Mouse (Mus musculus) liver, embryonic 15.5 days (tissue): Measurements from ENCODE around the gene Col18a1. TPM values are rescaled to one million over a fixed set of nuclear protein-coding genes. Genes with fewer than 3 reads are reported as not detected.

Source experiments
- ATAC-seq: fragments of 200-750 bp; cut with Nextera tagmentation; 2 replicates; pipeline ENCODE4 v1.8.0; 2017; ENCODE audit warnings: moderate number of reproducible peaks, mild to moderate bottlenecking, moderate library complexity; ENCODE audit not compliant: insufficient read depth
- H3K27ac ChIP-seq: fragments of 300-500 bp; sonication (generic); replicated peaks from 2 replicates; pipeline ENCODE4 v1.5.1; 2015; ENCODE audit warnings: mild to moderate bottlenecking, inconsistent platforms
- H3K27me3 ChIP-seq: fragments of 300-500 bp; sonication (generic); 2 replicates; pipeline ENCODE4 v1.6.1; 2015; ENCODE audit warnings: mild to moderate bottlenecking, inconsistent platforms
- H3K36me3 ChIP-seq: fragments of 300-500 bp; sonication (generic); replicated peaks from 2 replicates; pipeline ENCODE4 v1.6.1; 2015; ENCODE audit warnings: moderate library complexity, mild to moderate bottlenecking, inconsistent platforms
- H3K4me1 ChIP-seq: fragments of 300-500 bp; sonication (generic); replicated peaks from 2 replicates; pipeline ENCODE4 v1.6.1; 2015; ENCODE audit warnings: inconsistent platforms
- H3K4me2 ChIP-seq: fragments of 300-500 bp; sonication (generic); 2 replicates; pipeline ENCODE4 v1.6.1; 2015; ENCODE audit warnings: moderate library complexity, mild to moderate bottlenecking, inconsistent platforms
- H3K4me3 ChIP-seq: fragments of 300-500 bp; sonication (generic); replicated peaks from 2 replicates; pipeline ENCODE4 v1.5.1; 2015; ENCODE audit warnings: mild to moderate bottlenecking, inconsistent platforms
- H3K9ac ChIP-seq: fragments of 300-500 bp; sonication (generic); 2 replicates; pipeline ENCODE4 v1.6.1; 2015; ENCODE audit warnings: moderate library complexity, mild to moderate bottlenecking, inconsistent platforms
- H3K9me3 ChIP-seq: fragments of 300-500 bp; sonication (generic); replicated peaks from 2 replicates; pipeline ENCODE4 v1.6.1; 2016; ENCODE audit warnings: inconsistent platforms
- WGBS: fragments of 180-500 bp; shearing (Covaris S2); methylation state at CpG from one replicate; pipeline ENCODE4 v1.1.7; 2015; ENCODE audit warnings: mixed read lengths; ENCODE audit not compliant: insufficient replicate concordance; 5-methylcytosine and 5-hydroxymethylcytosine counted together
- polyA plus RNA-seq: library from polyadenylated mRNA; unstranded; fragments of >200 nt; fragmentation: Nextera tagmentation; extraction: Ambion mirVana; gene quantifications from 2 replicates; pipeline ENCODE4 v1.2.1, GENCODE M21; 2015

Col18a1 gene
- polyA plus RNA-seq, 1 experiment from 2014 or later: 66.0 TPM

DNA sequence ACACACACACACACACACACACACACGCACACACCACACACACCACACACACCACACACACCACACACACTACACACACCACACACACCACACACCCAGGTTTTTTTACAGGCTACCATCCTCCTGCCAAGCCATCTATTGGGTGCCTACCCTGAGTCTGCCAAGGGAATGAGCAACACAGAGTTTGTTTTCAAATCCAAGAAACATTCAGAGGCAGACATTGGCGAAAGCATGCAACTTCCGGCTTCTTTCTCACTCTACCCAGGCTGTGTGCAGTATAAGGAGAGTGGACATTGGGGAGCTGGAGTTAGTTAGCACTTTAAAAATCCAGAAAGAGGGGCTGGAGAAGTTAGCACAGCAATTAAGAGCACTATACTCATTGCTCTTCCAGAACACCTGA lies 157.7 kb downstream of the Col18a1 start:
- Histone ChIP-seq H3K9ac (no peak overlapping the region), H3K27me3 (no peaks in the 10 kb centered on the region), H3K36me3 (no peaks in the 10 kb centered on the region), H3K4me2 (no peak overlapping the region), H3K9me3 (no peaks in the 10 kb centered on the region), H3K27ac (no peak overlapping the region), H3K4me3 (no peak overlapping the region), H3K4me1 (peaks cover 8% of the 10 kb centered on the region; the same call in 1 of the 2 replicates)
- ATAC-seq: no peak
- 69% methylated on average over 3 of the region's 3 CpGs for WGBS

DNA sequence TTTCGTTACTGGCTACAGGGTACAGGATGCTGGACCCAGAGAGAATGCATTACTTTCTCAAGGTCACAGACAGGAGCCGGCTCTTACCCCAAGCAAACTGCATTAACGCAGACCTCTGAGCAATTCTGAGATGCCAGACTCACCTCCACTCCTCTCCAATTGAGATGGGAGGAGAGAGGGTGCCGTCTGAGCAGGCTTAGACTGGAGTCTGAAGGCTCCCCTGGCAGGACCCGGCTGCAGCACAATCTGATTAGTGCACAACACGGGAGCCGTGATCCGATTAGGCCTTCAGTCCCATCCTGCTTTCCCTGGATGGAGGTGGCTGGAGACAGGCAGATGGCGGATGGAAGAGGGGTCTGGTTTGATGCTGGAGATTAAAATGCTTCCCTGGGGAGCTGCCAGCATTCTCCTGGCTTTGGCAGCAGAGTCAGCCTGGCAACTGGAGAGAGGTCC lies 158.2 kb downstream of the Col18a1 start:
- Histone ChIP-seq H3K4me1 (peaks cover 8% of the 10 kb centered on the region; the same call in 1 of the 2 replicates), H3K27me3 (no peaks in the 10 kb centered on the region), H3K9ac (no peak overlapping the region), H3K4me2 (no peak overlapping the region), H3K4me3 (no peak overlapping the region), H3K9me3 (no peaks in the 10 kb centered on the region), H3K27ac (no peak overlapping the region), H3K36me3 (no peaks in the 10 kb centered on the region)
- WGBS: 55% methylated on average over 9 of the region's 9 CpGs
- ATAC-seq: no peak

DNA sequence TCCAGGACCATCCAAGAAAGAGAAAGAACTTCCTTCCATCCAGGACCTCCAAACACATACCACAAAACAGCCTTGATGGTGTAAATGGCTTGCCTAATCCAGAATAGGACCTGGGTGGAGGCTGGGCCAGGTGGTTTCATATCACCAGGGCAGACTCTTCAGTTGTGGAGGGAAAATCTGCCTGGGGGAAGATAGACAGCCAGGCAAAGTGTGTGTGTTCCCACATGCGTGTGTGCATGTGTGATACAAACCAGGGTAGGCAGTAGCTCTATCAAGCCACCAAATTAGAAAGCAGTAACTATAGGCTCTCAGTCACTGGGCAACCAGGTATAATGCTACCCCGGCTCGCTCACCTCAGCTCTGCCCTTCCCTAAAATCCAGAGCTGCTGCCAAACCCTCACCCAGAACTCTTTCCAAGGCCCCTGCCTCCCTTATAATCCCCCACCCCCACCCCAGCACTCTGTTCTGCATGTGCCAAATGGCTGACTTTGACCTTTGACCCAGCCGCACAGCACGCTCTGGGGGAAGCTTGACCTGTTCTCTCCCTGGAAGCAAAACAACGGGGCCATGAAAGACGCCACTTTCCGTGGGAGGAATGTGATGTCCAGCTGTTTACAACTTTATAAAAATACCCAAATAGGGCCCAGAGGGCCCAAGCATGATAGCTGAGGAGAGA lies 158.8 kb downstream of the Col18a1 start:
- H3K4me3 ChIP-seq: no peak overlapping the region
- H3K27ac ChIP-seq: no peak overlapping the region
- H3K9ac ChIP-seq: no peak overlapping the region
- peaks cover 8% of the 10 kb centered on the region; the same call in 1 of the 2 replicates for H3K4me1 ChIP-seq
- peak; percentile 44; the same call in 1 of the 2 replicates for ATAC-seq
- 41% methylated on average over 8 of the region's 8 CpGs for WGBS
- H3K9me3 ChIP-seq: no peaks in the 10 kb centered on the region
- no peak overlapping the region for H3K4me2 ChIP-seq
- no peaks in the 10 kb centered on the region for H3K27me3 ChIP-seq
- no peaks in the 10 kb centered on the region for H3K36me3 ChIP-seq

DNA sequence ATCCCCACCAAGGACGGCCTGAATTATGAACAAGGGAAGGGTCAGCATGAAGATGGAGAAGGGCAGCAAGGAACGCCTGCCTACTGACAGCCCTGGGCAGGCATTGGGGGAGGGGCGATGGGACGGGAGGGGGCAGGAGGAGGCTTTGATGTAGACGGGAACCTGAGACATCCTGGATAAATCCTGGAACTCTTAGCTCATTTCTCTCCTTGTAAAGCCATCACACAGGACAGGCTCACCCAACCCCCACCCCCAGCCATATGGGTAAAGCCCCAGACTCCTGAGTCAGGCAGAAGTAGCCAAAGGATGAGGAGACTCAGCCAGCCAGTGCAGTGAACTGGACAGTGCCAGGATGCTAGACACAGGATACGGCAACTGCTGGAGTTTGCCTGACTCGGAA lies 161.4 kb downstream of the Col18a1 start:
- Histone ChIP-seq H3K4me1 (peaks cover 8% of the 10 kb centered on the region; the same call in 1 of the 2 replicates), H3K36me3 (no peaks in the 10 kb centered on the region), H3K4me2 (no peak overlapping the region), H3K27ac (no peak overlapping the region), H3K4me3 (no peak overlapping the region), H3K9me3 (no peaks in the 10 kb centered on the region), H3K27me3 (no peaks in the 10 kb centered on the region), H3K9ac (no peak overlapping the region)
- 41% methylated on average over 7 of the region's 7 CpGs for WGBS
- ATAC-seq: no peak

Other genes with a start within 250 kb of the Col18a1 start
- gene Pcbp3, start 204.7 kb downstream of the Col18a1 start, polyA plus RNA-seq: 3.6 and 5.0 TPM in 2 replicates
- 14.0 and 16.4 TPM in 2 replicates for gene Slc19a1, start 134.3 kb downstream of the Col18a1 start, polyA plus RNA-seq
- gene Pofut2, start 92.7 kb upstream of the Col18a1 start, polyA plus RNA-seq: 23.8 and 27.2 TPM in 2 replicates